Mouse (Mus musculus): Measurements from ENCODE around the gene Wrap53.
"Not testable (repeated sequence)": the region's sequence is repeated elsewhere in the genome, so short reads cannot be mapped to it uniquely, and the experiment has no call there.

GRCm38 (mm10) chr11:69614257-69614588 is 34.2 kb upstream of the Wrap53 start:
- TF ChIP-seq CTCF (IDR thresholded peaks at IDR 0.05; ENCODE audit: low read depth, low read length); POLR2A (IDR thresholded peaks at IDR 0.05; ENCODE audit: borderline replicate concordance, low read depth, low read length): not testable (repeated sequence)
